Mouse (Mus musculus) embryo, embryonic 9.5 days (tissue): ENCODE measurements at regions not wholly inside any gene's neighbourhood (a gene's known extent, or its start where the extent isn't known, plus 50 kb on each side); places are given as distances from the start of the nearest gene placed in this dataset.

Experiments used
- DNase-seq: peaks from one replicate; pipeline ENCODE4 v3.0.0-alpha.2; 2017; ENCODE audit errors: extremely low spot score

DNA sequence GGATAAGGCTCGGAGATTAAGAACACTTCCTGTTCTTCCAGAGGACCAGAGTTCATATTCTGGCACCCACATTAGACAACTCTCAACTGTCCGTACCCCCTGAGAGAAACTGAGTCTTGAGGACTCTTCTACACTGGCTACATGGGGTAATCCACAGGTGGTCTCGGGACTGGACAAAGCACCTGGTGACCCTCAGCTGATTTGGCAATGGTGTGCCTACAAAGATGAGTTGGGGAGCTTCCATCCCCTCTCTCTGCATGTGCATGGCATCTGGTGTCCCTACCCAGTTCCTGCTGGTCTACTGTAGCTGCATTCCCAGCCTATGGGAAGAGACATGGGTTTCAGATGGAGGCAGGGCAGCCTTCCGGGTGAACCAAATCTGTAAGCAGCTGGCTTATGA, 61.2 kb upstream of the Kcnj15 start:
- no peak for DNase-seq

- DNase-seq: peak; percentile 74
These were observed 60.7 kb upstream of the Kcnj15 start for GRCm38 (mm10) chr16:95196622-95197021.

- no peak for DNase-seq
These were observed 58.4 kb upstream of the Kcnj15 start for GRCm38 (mm10) chr16:95198795-95199563.

GRCm38 (mm10) chr16:95202126-95202883, 55.1 kb upstream of the Kcnj15 start:
- no peak for DNase-seq

DNA sequence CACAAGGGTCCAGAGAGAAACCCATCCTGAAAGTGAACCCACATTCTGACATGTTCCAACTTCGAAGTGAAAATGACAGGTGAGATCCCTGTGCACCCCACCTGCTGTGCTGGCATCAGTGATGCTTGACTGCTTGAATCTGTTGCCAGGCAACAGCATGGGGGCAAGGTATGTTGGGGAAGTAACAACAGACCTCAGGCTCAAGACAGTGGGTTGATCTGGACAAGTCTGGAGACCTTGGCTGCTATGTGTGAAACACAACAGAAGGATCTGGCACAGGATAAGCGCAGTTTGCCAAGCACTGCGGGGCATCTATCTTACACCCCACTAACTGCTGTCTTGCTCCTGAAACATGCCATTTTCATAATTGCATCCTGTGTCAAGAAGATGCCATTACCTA, 54.3 kb upstream of the Kcnj15 start:
- no peak for DNase-seq

GRCm38 (mm10) chr16:95203790-95204189, 53.6 kb upstream of the Kcnj15 start:
- no peak for DNase-seq

GRCm38 (mm10) chr16:95204507-95204906, 52.9 kb upstream of the Kcnj15 start:
- DNase-seq: no peak

GRCm38 (mm10) chr16:95206445-95206844, 50.9 kb upstream of the Kcnj15 start:
- no peak for DNase-seq

GRCm38 (mm10) chr16:95207547-95207946, 49.8 kb upstream of the Kcnj15 start:
- DNase-seq: no peak
